Mouse (Mus musculus) heart, embryonic 14.5 days (tissue): ENCODE results near the gene Kdm6a. TPM values are rescaled to one million over a fixed set of nuclear protein-coding genes. Genes with fewer than 3 reads are reported as not detected.
A peak's percentile ranks its signal among the peaks of the same experiment; 100 is the strongest.

ENCODE experiments used
- ATAC-seq: fragments of 200-750 bp; cut with Nextera tagmentation; 2 replicates; pipeline ENCODE4 v1.8.0; 2017; ENCODE audit warnings: low read depth, moderate TSS enrichment; ENCODE audit not compliant: insufficient number of reproducible peaks, insufficient read depth, low FRiP score
- H3K27ac ChIP-seq, 2 experiments: fragments of 200-500 bp in 1 of 2; fragments of 300-500 bp in 1 of 2; sonication (generic) in 1 of 2; replicated peaks in 1 of 2; 2 replicates each; pipeline ENCODE4 v1.5.1; 2012 to 2014; ENCODE audit warnings: low read depth in 2 of 2, low read length in 2 of 2, control low read depth in 1 of 2, mild to moderate bottlenecking in 1 of 2, mixed read lengths in 1 of 2; ENCODE audit not compliant: control insufficient read depth in 1 of 2, insufficient read depth in 1 of 2
- H3K27me3 ChIP-seq: fragments of 300-500 bp; sonication (generic); 2 replicates; pipeline ENCODE4 v1.6.1; 2014; ENCODE audit warnings: mild to moderate bottlenecking, low read length, control low read depth; ENCODE audit not compliant: control insufficient read depth, insufficient read depth
- H3K36me3 ChIP-seq: fragments of 300-500 bp; sonication (generic); 2 replicates; pipeline ENCODE4 v1.6.1; 2014; ENCODE audit warnings: mild to moderate bottlenecking, control low read depth, low read length, mixed read lengths; ENCODE audit not compliant: control insufficient read depth, insufficient read depth
- H3K4me1 ChIP-seq, 2 experiments: fragments of 200-500 bp in 1 of 2; fragments of 300-500 bp in 1 of 2; sonication (generic) in 1 of 2; 2 replicates each; pipeline ENCODE4 v1.6.1; 2012 to 2014; ENCODE audit warnings: low read length in 2 of 2, control low read depth in 1 of 2, mixed read lengths in 1 of 2; ENCODE audit not compliant: control insufficient read depth in 2 of 2, insufficient read depth in 2 of 2
- H3K4me2 ChIP-seq: fragments of 300-500 bp; sonication (generic); 2 replicates; pipeline ENCODE4 v1.6.1; 2014; ENCODE audit warnings: mild to moderate bottlenecking, low read length
- H3K4me3 ChIP-seq, 2 experiments: fragments of 200-500 bp in 1 of 2; fragments of 300-500 bp in 1 of 2; sonication (generic) in 1 of 2; 2 replicates each; pipeline ENCODE4 v1.5.1; 2012 to 2014; ENCODE audit warnings: low read length in 2 of 2, mild to moderate bottlenecking in 2 of 2, control low read depth in 1 of 2, low read depth in 1 of 2, moderate library complexity in 1 of 2; ENCODE audit not compliant: control insufficient read depth in 1 of 2, insufficient read depth in 1 of 2
- H3K9ac ChIP-seq: fragments of 300-500 bp; sonication (generic); 2 replicates; pipeline ENCODE4 v1.6.1; 2014; ENCODE audit warnings: mild to moderate bottlenecking, low read length
- H3K9me3 ChIP-seq: fragments of 300-500 bp; sonication (generic); 2 replicates; pipeline ENCODE4 v1.6.1; 2016; ENCODE audit warnings: low read length, control low read depth; ENCODE audit not compliant: control insufficient read depth
- WGBS: fragments of 180-500 bp; shearing (Covaris S2); extraction: QIAGEN DNeasy Blood & Tissue Kit; methylation state at CpG from one replicate; pipeline ENCODE4 v1.1.7; 2014; 5-methylcytosine and 5-hydroxymethylcytosine counted together
- polyA plus RNA-seq: library from polyadenylated mRNA; unstranded; fragments of >200 nt; fragmentation: Nextera tagmentation; extraction: Ambion mirVana; gene quantifications from 2 replicates; pipeline ENCODE4 v1.2.1, GENCODE M21; 2014

Gene Kdm6a
- polyA plus RNA-seq, 1 experiment from 2014 or later, result 28.3 TPM

GRCm38 (mm10) chrX:18165121-18165520 lies 2.7 kb downstream of the Kdm6a start:
- Histone ChIP-seq H3K4me2 (peak overlapping the region; percentile 67), H3K27ac (no peak overlapping the region), H3K27me3 (no peaks in the 10 kb centered on the region), H3K36me3 (no peaks in the 10 kb centered on the region), H3K9ac (no peak overlapping the region), H3K9me3 (no peaks in the 10 kb centered on the region), H3K4me1 (no peaks in the 10 kb centered on the region), H3K4me3 (peak overlapping the region in 1 of 2 experiments; percentile 85; a peak in 1 of 4 replicates)
- 47% methylated on average over 2 of the region's 2 CpGs for WGBS
- ATAC-seq, result no peak

GRCm38 (mm10) chrX:18166961-18167360 lies 4.6 kb downstream of the Kdm6a start:
- Histone ChIP-seq H3K36me3 (no peaks in the 10 kb centered on the region), H3K4me2 (no peak overlapping the region), H3K4me1 (no peaks in the 10 kb centered on the region), H3K9ac (no peak overlapping the region), H3K27ac (no peak overlapping the region), H3K4me3 (no peak overlapping the region), H3K9me3 (no peaks in the 10 kb centered on the region), H3K27me3 (no peaks in the 10 kb centered on the region)
- ATAC-seq, result no peak
- 68% methylated on average over 3 of the region's 3 CpGs for WGBS

- H3K9me3 ChIP-seq, result no peaks in the 10 kb centered on the region
- H3K27me3 ChIP-seq, result no peaks in the 10 kb centered on the region
- no peak overlapping the region for H3K9ac ChIP-seq
- no peak overlapping the region for H3K4me2 ChIP-seq
- H3K36me3 ChIP-seq, result no peaks in the 10 kb centered on the region
- WGBS, result 95% methylated on average over 1 of the region's 1 CpGs
- H3K4me1 ChIP-seq, result no peaks in the 10 kb centered on the region
- ATAC-seq, result no peak
- no peak overlapping the region for H3K27ac ChIP-seq
- no peak overlapping the region for H3K4me3 ChIP-seq
These were observed 6.6 kb downstream of the Kdm6a start for GRCm38 (mm10) chrX:18168940-18169339.

GRCm38 (mm10) chrX:18174831-18175230 lies 12.5 kb downstream of the Kdm6a start:
- H3K4me2 ChIP-seq, result no peak overlapping the region
- H3K4me1 ChIP-seq, result peaks cover 0 to 5% of the 10 kb centered on the region in 2 experiments; a peak in 1 of 4 replicates
- H3K9me3 ChIP-seq, result no peaks in the 10 kb centered on the region
- H3K4me3 ChIP-seq, result no peak overlapping the region
- no peak for ATAC-seq
- H3K36me3 ChIP-seq, result no peaks in the 10 kb centered on the region
- no peak overlapping the region for H3K27ac ChIP-seq
- H3K9ac ChIP-seq, result no peak overlapping the region
- WGBS, result 12% methylated on average over 4 of the region's 4 CpGs
- H3K27me3 ChIP-seq, result no peaks in the 10 kb centered on the region

- no peak for ATAC-seq
- Histone ChIP-seq H3K27ac (no peak overlapping the region), H3K9ac (no peak overlapping the region), H3K4me1 (peaks cover 0 to 5% of the 10 kb centered on the region in 2 experiments; a peak in 1 of 4 replicates), H3K4me2 (no peak overlapping the region), H3K9me3 (no peaks in the 10 kb centered on the region), H3K4me3 (no peak overlapping the region), H3K36me3 (no peaks in the 10 kb centered on the region), H3K27me3 (no peaks in the 10 kb centered on the region)
- 82% methylated on average over 4 of the region's 4 CpGs for WGBS
These were observed 15.4 kb downstream of the Kdm6a start for GRCm38 (mm10) chrX:18177803-18178202.

- no peak overlapping the region for H3K9ac ChIP-seq
- H3K27ac ChIP-seq, result no peak overlapping the region
- no peak overlapping the region for H3K4me2 ChIP-seq
- H3K27me3 ChIP-seq, result no peaks in the 10 kb centered on the region
- H3K36me3 ChIP-seq, result no peaks in the 10 kb centered on the region
- no peak for ATAC-seq
- H3K9me3 ChIP-seq, result no peaks in the 10 kb centered on the region
- WGBS, result 21% methylated on average over 1 of the region's 1 CpGs
- H3K4me1 ChIP-seq, result peaks cover 0 to 5% of the 10 kb centered on the region in 2 experiments; a peak in 1 of 4 replicates
- no peak overlapping the region for H3K4me3 ChIP-seq
These were observed 17.1 kb downstream of the Kdm6a start for GRCm38 (mm10) chrX:18179492-18179891.

- no peak for ATAC-seq
- H3K4me3 ChIP-seq, result no peak overlapping the region
- H3K4me2 ChIP-seq, result no peak overlapping the region
- H3K9ac ChIP-seq, result no peak overlapping the region
- no peaks in the 10 kb centered on the region for H3K9me3 ChIP-seq
- no peaks in the 10 kb centered on the region for H3K27me3 ChIP-seq
- no peaks in the 10 kb centered on the region for H3K36me3 ChIP-seq
- H3K4me1 ChIP-seq, result no peaks in the 10 kb centered on the region
- H3K27ac ChIP-seq, result no peak overlapping the region
These were observed 24.8 kb downstream of the Kdm6a start for GRCm38 (mm10) chrX:18187203-18187602.

GRCm38 (mm10) chrX:18188293-18188692 lies 25.9 kb downstream of the Kdm6a start:
- H3K4me3 ChIP-seq, result no peak overlapping the region

More at GRCm38 (mm10) chrX:18188293-18188692, 25.9 kb downstream of the Kdm6a start:
- Histone ChIP-seq H3K27me3 (no peaks in the 10 kb centered on the region), H3K27ac (no peak overlapping the region), H3K9ac (no peak overlapping the region), H3K36me3 (no peaks in the 10 kb centered on the region), H3K4me2 (no peak overlapping the region), H3K9me3 (no peaks in the 10 kb centered on the region), H3K4me1 (no peaks in the 10 kb centered on the region)
- ATAC-seq, result no peak
- 88% methylated on average over 2 of the region's 2 CpGs for WGBS
